Mouse (Mus musculus) olfactory bulb, adult 2 months (tissue): ENCODE measurements around the gene Slc7a1.

Experiments
- CTCF ChIP-seq: fragments of 200-500 bp; IDR thresholded peaks from 2 replicates; pipeline ENCODE4 v1.5.1; 2012; ENCODE audit warnings: low read depth, mild to moderate bottlenecking, low read length, moderate library complexity; ENCODE audit not compliant: insufficient read depth
- POLR2A ChIP-seq: fragments of 200-500 bp; IDR thresholded peaks from 2 replicates; pipeline ENCODE4 v1.6.1; 2012; ENCODE audit warnings: mild to moderate bottlenecking, low read depth, low read length, moderate library complexity; ENCODE audit not compliant: insufficient read depth

DNA sequence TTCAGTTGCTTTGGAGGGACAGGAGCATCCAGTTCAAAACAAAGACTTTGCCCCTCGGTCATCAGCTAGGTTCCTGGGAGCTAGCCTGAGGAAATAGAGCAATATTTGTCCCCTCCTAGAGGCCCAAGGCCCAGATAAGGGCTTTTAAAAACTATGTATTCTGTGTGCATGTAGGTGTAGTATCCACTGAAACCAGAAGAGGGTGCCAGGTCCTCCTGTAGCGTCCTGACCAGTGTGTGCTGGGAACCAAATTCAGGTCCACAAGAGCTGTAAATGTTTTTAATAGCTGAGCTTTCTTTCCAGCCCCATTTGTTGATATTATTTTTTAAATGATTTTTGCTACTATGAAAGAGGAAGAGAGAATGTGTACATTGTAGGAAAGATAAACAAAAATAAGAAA lies 95.6 kb downstream of the Slc7a1 start:
- TF ChIP-seq CTCF (no peak), POLR2A (no peak)
